Comparison of ENCODE assay signal across 10 mouse cellular contexts in the genomic region with DNA sequence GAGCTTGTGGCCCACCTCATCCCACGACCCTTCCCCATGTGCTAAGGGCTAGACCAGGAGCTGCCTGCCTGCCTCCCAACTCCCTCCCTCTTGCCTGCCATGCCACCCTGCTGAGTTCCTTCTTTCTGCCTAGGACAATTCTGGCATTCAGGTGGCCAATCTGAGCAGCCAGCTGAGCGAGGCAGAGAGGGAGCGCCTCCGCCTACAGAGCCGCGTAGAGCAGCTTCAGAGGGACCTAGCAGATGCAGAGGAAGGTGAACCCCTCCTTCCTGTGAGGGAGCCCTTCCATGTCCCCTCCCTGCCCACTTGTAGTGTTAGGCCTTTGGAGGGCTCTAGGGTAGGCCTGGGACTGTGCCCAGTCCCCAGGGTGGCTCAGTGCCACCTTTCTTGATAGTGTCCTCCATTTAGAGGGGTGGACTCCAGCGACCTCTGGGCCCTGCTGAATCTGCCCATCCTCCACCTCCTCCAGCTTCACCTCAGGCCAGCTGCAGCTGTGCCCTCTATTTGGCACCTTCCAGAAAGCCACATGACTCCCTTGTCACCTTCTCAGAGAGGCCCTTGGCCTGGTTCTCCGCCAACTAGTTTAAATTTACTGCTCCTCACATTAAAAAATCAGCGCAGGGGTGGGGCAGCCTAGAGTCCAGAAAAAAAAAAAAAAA. TPM values are rescaled to one million over a fixed set of nuclear protein-coding genes. Genes with fewer than 3 reads are reported as not detected.
DNase-seq lines count a peak whose midpoint lies in the region; ATAC-seq lines count a peak whose summit lies in the region.
"Had no signal": no experiment of that assay in that cellular context is flagged by ENCODE, and none has a peak within 500 bp of the region (broad histone marks: within the 10 kb centered on the region; RNA-seq: fewer than 3 reads in every experiment).

No protein-coding gene starts in this region.

- H3K4me1 ChIP-seq in heart, embryonic 11.5 days (ENCODE audit: control insufficient read depth, insufficient read depth, low read length), result peaks cover 7% of the 10 kb centered on the region
- no peaks in the 10 kb centered on the region for H3K4me1 ChIP-seq in neural tube, embryonic 14.5 days (ENCODE audit: control insufficient read depth, insufficient read depth, low read length)
- H3K4me1 ChIP-seq in liver, embryonic 12.5 days, result no peaks in the 10 kb centered on the region
- peaks cover 6% of the 10 kb centered on the region; the same call in 1 of the 2 replicates for H3K4me1 ChIP-seq in intestine, embryonic 15.5 days (replicated peaks)

- no peak overlapping the region for H3K4me3 ChIP-seq in heart, embryonic 11.5 days (ENCODE audit: low read depth, low read length)
- H3K4me3 ChIP-seq in neural tube, embryonic 14.5 days (ENCODE audit: low read depth, low read length), result no peak overlapping the region
- no peak overlapping the region for H3K4me3 ChIP-seq in liver, embryonic 12.5 days
- H3K4me3 ChIP-seq in intestine, embryonic 15.5 days (replicated peaks), result no peak overlapping the region
- H3K4me3 ChIP-seq: neural tube, embryonic 13.5 days had no signal

- H3K9ac ChIP-seq in heart, embryonic 11.5 days (ENCODE audit: low read depth, low read length), result no peak overlapping the region
- no peak overlapping the region for H3K9ac ChIP-seq in neural tube, embryonic 14.5 days (replicated peaks; ENCODE audit: low read depth, low read length)
- no peak overlapping the region for H3K9ac ChIP-seq in liver, embryonic 12.5 days
- H3K9ac ChIP-seq in intestine, embryonic 15.5 days, result no peak overlapping the region
- H3K9ac ChIP-seq: neural tube, embryonic 13.5 days had no signal

- H3K36me3 ChIP-seq in heart, embryonic 11.5 days (ENCODE audit: control insufficient read depth, insufficient read depth, low read length), result no peaks in the 10 kb centered on the region
- no peaks in the 10 kb centered on the region for H3K36me3 ChIP-seq in neural tube, embryonic 14.5 days (ENCODE audit: control insufficient read depth, insufficient read depth, low read length)
- no peaks in the 10 kb centered on the region for H3K36me3 ChIP-seq in liver, embryonic 12.5 days
- H3K36me3 ChIP-seq in intestine, embryonic 15.5 days, result no peaks in the 10 kb centered on the region
- H3K36me3 ChIP-seq: neural tube, embryonic 13.5 days had no signal

- H3K9me3 ChIP-seq in heart, embryonic 11.5 days (replicated peaks; ENCODE audit: control insufficient read depth, low read length), result no peaks in the 10 kb centered on the region
- no peaks in the 10 kb centered on the region for H3K9me3 ChIP-seq in neural tube, embryonic 14.5 days (ENCODE audit: control insufficient read depth, low read length)
- no peaks in the 10 kb centered on the region for H3K9me3 ChIP-seq in liver, embryonic 12.5 days (replicated peaks)
- H3K9me3 ChIP-seq in intestine, embryonic 15.5 days, result no peaks in the 10 kb centered on the region
- H3K9me3 ChIP-seq: neural tube, embryonic 13.5 days had no signal

- no peak for ATAC-seq in heart, embryonic 11.5 days (replicated peaks; ENCODE audit: insufficient number of reproducible peaks, low FRiP score, low TSS enrichment)
- ATAC-seq in neural tube, embryonic 14.5 days (ENCODE audit: low read depth), result 0 out of 2 replicates have a peak, but pooled peaks have one; percentile 13
- ATAC-seq in liver, embryonic 12.5 days, result no peak
- ATAC-seq in intestine, embryonic 15.5 days, result no peak
- ATAC-seq: activated CD4-positive, CD25-positive, alpha-beta regulatory T cell, adult 4 months had no signal

- DNase-seq in heart, adult 9 months (ENCODE audit: low spot score in 2 of 2), result peak; percentile 45 to 55
- no peak for DNase-seq in neural tube, embryonic 10.5 days (ENCODE audit: extremely low spot score, low spot score)
- peak; percentile 44 for DNase-seq in kidney, postnatal 10 days
- DNase-seq: embryo, embryonic 11 days had no signal

- no peak overlapping the region for H3K27ac ChIP-seq in heart, embryonic 11.5 days (ENCODE audit: low read depth, low read length)
- no peak overlapping the region for H3K27ac ChIP-seq in neural tube, embryonic 14.5 days (ENCODE audit: low read depth, low read length)
- H3K27ac ChIP-seq in liver, embryonic 12.5 days, result no peak overlapping the region
- no peak overlapping the region for H3K27ac ChIP-seq in intestine, embryonic 15.5 days
- H3K27ac ChIP-seq: neural tube, embryonic 13.5 days had no signal

- H3K27me3 ChIP-seq in heart, embryonic 11.5 days (ENCODE audit: control insufficient read depth, insufficient read depth, low read length), result peaks cover 7% of the 10 kb centered on the region; the same call in 1 of the 2 replicates
- H3K27me3 ChIP-seq in neural tube, embryonic 14.5 days (ENCODE audit: control insufficient read depth, insufficient read depth, low read length), result no peaks in the 10 kb centered on the region
- no peaks in the 10 kb centered on the region for H3K27me3 ChIP-seq in liver, embryonic 12.5 days (replicated peaks)
- H3K27me3 ChIP-seq in intestine, embryonic 15.5 days (replicated peaks), result no peaks in the 10 kb centered on the region

- H3K4me2 ChIP-seq in heart, embryonic 11.5 days, result no peak overlapping the region
- H3K4me2 ChIP-seq in neural tube, embryonic 14.5 days (ENCODE audit: low read depth, low read length), result no peak overlapping the region
- H3K4me2 ChIP-seq in liver, embryonic 12.5 days, result no peak overlapping the region
- no peak overlapping the region for H3K4me2 ChIP-seq in intestine, embryonic 15.5 days (replicated peaks)
- H3K4me2 ChIP-seq: neural tube, embryonic 13.5 days had no signal

- WGBS in heart, embryonic 11.5 days (ENCODE audit: insufficient replicate concordance), result 77% methylated on average over 9 of the region's 9 CpGs
- WGBS in neural tube, embryonic 14.5 days, result 61% methylated on average over 9 of the region's 9 CpGs
- WGBS in liver, embryonic 12.5 days (ENCODE audit: insufficient replicate concordance), result 63% methylated on average over 9 of the region's 9 CpGs
- 75% methylated on average over 9 of the region's 9 CpGs for whole genome bisulfite sequencing in intestine, embryonic 15.5 days

RNA-seq across cellular contexts. Expression of a gene that starts 18.7 kb away (rescaled TPM):
- polyA plus RNA-seq in heart, embryonic 11.5 days (2014; fragmentation: Nextera tagmentation; extraction: Ambion mirVana), result 3.0 and 3.4 TPM in 2 replicates
- polyA plus RNA-seq in neural tube, embryonic 14.5 days (2014; fragmentation: Nextera tagmentation; extraction: Ambion mirVana), result 2.8 and 9.6 TPM in 2 replicates
- 0.52 and 1.4 TPM in 2 replicates for polyA plus RNA-seq in liver, embryonic 12.5 days (2016; fragmentation: Nextera tagmentation; extraction: Ambion mirVana)
- polyA plus RNA-seq in intestine, embryonic 15.5 days (2015; fragmentation: Nextera tagmentation; extraction: Ambion mirVana), result 2.8 and 4.4 TPM in 2 replicates

RNA-seq across cellular contexts. Expression of a gene that starts 48.4 kb away (rescaled TPM):
- polyA plus RNA-seq in heart, embryonic 11.5 days (2014; fragmentation: Nextera tagmentation; extraction: Ambion mirVana), result 0.10 and 0.24 TPM in 2 replicates
- 0.08 and 0.14 TPM in 2 replicates for polyA plus RNA-seq in neural tube, embryonic 14.5 days (2014; fragmentation: Nextera tagmentation; extraction: Ambion mirVana)
- 0.02 and 0.04 TPM in 2 replicates for polyA plus RNA-seq in liver, embryonic 12.5 days (2016; fragmentation: Nextera tagmentation; extraction: Ambion mirVana)
- 0.04 and 0.13 TPM in 2 replicates for polyA plus RNA-seq in intestine, embryonic 15.5 days (2015; fragmentation: Nextera tagmentation; extraction: Ambion mirVana)
- polyA plus RNA-seq: activated CD4-positive, CD25-positive, alpha-beta regulatory T cell, adult 4 months had no signal

RNA-seq across cellular contexts. Expression of a gene that starts 56.2 kb away (rescaled TPM):
- 0.11 TPM in 1 of 2 replicates, not detected in the other for polyA plus RNA-seq in heart, embryonic 11.5 days (2014; fragmentation: Nextera tagmentation; extraction: Ambion mirVana)
- polyA plus RNA-seq in neural tube, embryonic 14.5 days (2014; fragmentation: Nextera tagmentation; extraction: Ambion mirVana), result not detected in 2 replicates
- not detected in 2 replicates for polyA plus RNA-seq in liver, embryonic 12.5 days (2016; fragmentation: Nextera tagmentation; extraction: Ambion mirVana)
- polyA plus RNA-seq in intestine, embryonic 15.5 days (2015; fragmentation: Nextera tagmentation; extraction: Ambion mirVana), result 8.7 and 10.4 TPM in 2 replicates
- polyA plus RNA-seq: activated CD4-positive, CD25-positive, alpha-beta regulatory T cell, adult 4 months; neural tube, embryonic 13.5 days had no signal
